Mouse (Mus musculus) adrenal gland, adult 18-20 months (tissue): ENCODE measurements around the gene Rnaseh1. TPM values are rescaled to one million over a fixed set of nuclear protein-coding genes. Genes with fewer than 3 reads are reported as not detected.

Source experiments
- DNase-seq, 2 experiments: peaks; one replicate each; pipeline ENCODE4 v3.0.0; 2021 to 2022; ENCODE audit warnings: low spot score in 2 of 2
- microRNA-seq, 2 experiments: library from miRNA; unstranded; fragments of <30 nt; microRNA quantifications; one replicate each; pipeline ENCODE4 v1.2.0; 2021; ENCODE audit warnings: borderline number of aligned reads in 2 of 2
- total RNA-seq, 2 experiments: library from RNA; stranded (reverse); gene quantifications; 1 replicate in 1 of 2; 2 replicates in 1 of 2; pipeline ENCODE4 v1.2.3; 2021

Rnaseh1 gene
- total RNA-seq, 2 experiments from 2014 or later = 13.3 to 14.2 TPM

GRCm38 (mm10) chr12:28705204-28705603 lies 55.8 kb downstream of the Rnaseh1 start:
- DNase-seq = no peak

DNA sequence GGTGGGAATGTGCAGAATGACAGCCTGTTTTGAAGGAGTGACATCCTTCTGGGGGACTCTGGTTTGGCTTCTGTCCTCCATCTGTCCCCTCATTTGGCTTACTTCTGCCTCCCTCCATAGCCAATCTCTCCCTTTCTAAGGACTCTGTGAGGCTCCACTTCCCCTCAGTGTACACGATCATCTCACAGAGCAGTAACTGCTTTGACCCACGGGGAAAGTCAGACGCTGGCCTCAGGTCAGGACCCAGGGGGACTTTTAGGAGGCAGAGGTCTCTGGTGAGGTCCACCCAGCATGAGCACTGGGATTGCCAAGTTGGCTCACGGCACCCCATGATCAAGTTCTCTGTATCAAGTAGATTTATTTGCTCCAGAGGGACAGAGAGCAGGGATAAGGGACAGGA lies 58.8 kb downstream of the Rnaseh1 start:
- DNase-seq = no peak

Small RNA genes within 50 kb of the gene (microRNA-seq; reads per million reads assigned to microRNA genes)
- gene Mir6937 = 0 to 1.4 reads per million in 2 experiments

Other genes starting within 250 kb of the Rnaseh1 start
- under 1 TPM in 1 of 2 experiments, not detected in 1; 0.20 TPM for gene Dcdc2c, start 97.2 kb upstream of the Rnaseh1 start, total RNA-seq
- gene Allc, start 67.1 kb upstream of the Rnaseh1 start, total RNA-seq = not detected
- 1 to 10 TPM; 4.2 to 6.3 TPM for gene Colec11, start 26.2 kb upstream of the Rnaseh1 start, total RNA-seq
- gene Rps7, start 13.6 kb upstream of the Rnaseh1 start, total RNA-seq = 100 to 1,000 TPM; 384 to 411 TPM
- 10 to 100 TPM; 74.0 to 89.9 TPM for gene Adi1, start 25.6 kb downstream of the Rnaseh1 start, total RNA-seq
- 10 to 100 TPM; 30.0 to 32.5 TPM for gene Trappc12, start 100.9 kb downstream of the Rnaseh1 start, total RNA-seq
- gene Eipr1, start 102.2 kb downstream of the Rnaseh1 start, total RNA-seq = 10 to 100 TPM; 18.1 to 22.0 TPM